8 mouse cellular contexts compared by ENCODE assay signal in genomic region chr11:87639206-87639605, GRCm38 (mm10). TPM values are rescaled to one million over a fixed set of nuclear protein-coding genes. Genes with fewer than 3 reads are reported as not detected.
DNase-seq lines count a peak whose midpoint lies in the region; ATAC-seq and TF ChIP-seq lines count a peak whose summit lies in the region.

No protein-coding gene starts in this region.

- no peak overlapping the region for H3K27ac ChIP-seq in ES-E14 (ENCODE audit: insufficient read depth, low read depth, low read length, poor library complexity, severe bottlenecking)
- H3K27ac ChIP-seq in brown adipose tissue, adult 24 weeks (replicated peaks; ENCODE audit: low read depth, low read length) = 0 out of 2 replicates have a peak overlapping the region, but pooled peaks have one; percentile 0
- H3K27ac ChIP-seq in heart, postnatal 0 days (ENCODE audit: low read depth) = peak overlapping the region; percentile 67
- peak overlapping the region; percentile 30; the same call in 1 of the 2 replicates for H3K27ac ChIP-seq in small intestine, adult 2 months (ENCODE audit: insufficient read depth, low read depth, low read length)

- no peaks in the 10 kb centered on the region for H3K27me3 ChIP-seq in erythroblast, embryonic 14.5 days (ENCODE audit: control insufficient read depth)
- no peaks in the 10 kb centered on the region for H3K27me3 ChIP-seq in heart, postnatal 0 days (ENCODE audit: control insufficient read depth, insufficient read depth, low read length)
- no peaks in the 10 kb centered on the region for H3K27me3 ChIP-seq in small intestine, adult 2 months (ENCODE audit: control insufficient read depth, insufficient read depth, low read length)

- 1% methylated on average over 29 of the region's 29 CpGs for WGBS in heart, postnatal 0 days
- WGBS in small intestine, adult 2 months = under 1% methylated on average over 29 of the region's 29 CpGs

- TF ChIP-seq EP300 in heart, postnatal 0 days (IDR thresholded peaks at IDR 0.05; ENCODE audit: low read depth) = no peak

- H3K4me2 ChIP-seq in heart, postnatal 0 days (ENCODE audit: low read depth, low read length) = peak overlapping the region; percentile 70

- TF ChIP-seq CTCF in heart, postnatal 0 days (IDR thresholded peaks at IDR 0.05; ENCODE audit: low read depth) = no peak
- no peak for TF ChIP-seq CTCF in small intestine, adult 2 months (IDR thresholded peaks at IDR 0.05; ENCODE audit: extremely low read depth, insufficient read length, insufficient replicate concordance, low read depth, low read length)

- peak; percentile 70; the same call in 1 of the 2 replicates for TF ChIP-seq POLR2A in small intestine, adult 2 months (IDR thresholded peaks at IDR 0.05; ENCODE audit: low read depth, low read length)

- no peaks in the 10 kb centered on the region for H3K4me1 ChIP-seq in ES-E14 (ENCODE audit: control insufficient read depth in 2 of 2, insufficient read depth in 2 of 2, low read length in 2 of 2, poor library complexity in 1 of 2)
- no peaks in the 10 kb centered on the region for H3K4me1 ChIP-seq in brown adipose tissue, adult 24 weeks (ENCODE audit: control insufficient read depth, insufficient read depth, insufficient read length, low read length)
- H3K4me1 ChIP-seq in erythroblast, embryonic 14.5 days (ENCODE audit: control insufficient read depth) = peaks cover 12% of the 10 kb centered on the region
- H3K4me1 ChIP-seq in heart, postnatal 0 days (ENCODE audit: control insufficient read depth, insufficient read depth) = peaks cover 3% of the 10 kb centered on the region; the same call in 1 of the 2 replicates
- H3K4me1 ChIP-seq in small intestine, adult 2 months (ENCODE audit: control insufficient read depth, insufficient read depth, insufficient read length, low read length) = peaks cover 2% of the 10 kb centered on the region; the same call in 1 of the 2 replicates

- peak overlapping the region; percentile 69 for H3K9ac ChIP-seq in ES-E14 (ENCODE audit: insufficient read depth, low read depth, low read length, poor library complexity, severe bottlenecking)
- H3K9ac ChIP-seq in heart, postnatal 0 days (replicated peaks; ENCODE audit: low read depth, low read length) = peak overlapping the region; percentile 72

- in situ Hi-C loops in ES-E14 (cut with MboI; ENCODE audit: low sequenced_read_pairs in 2 of 2, unreplicated experiment in 2 of 2) = no loop called here

- peak; percentile 47 for DNase-seq in ES-E14 (ENCODE audit: low read depth, low spot score)
- peak; percentile 58 for DNase-seq in heart, postnatal 0 days (ENCODE audit: low spot score)
- DNase-seq in kidney, postnatal 25 days = peak; percentile 75 to 88
- DNase-seq in layer of hippocampus, postnatal 36 days = no peak

- peak overlapping the region; percentile 47 to 54 for H3K4me3 ChIP-seq in ES-E14 (ENCODE audit: insufficient read depth in 1 of 2, low read depth in 1 of 2, low read length in 2 of 2, poor library complexity in 1 of 2, severe bottlenecking in 1 of 2)
- H3K4me3 ChIP-seq in brown adipose tissue, adult 24 weeks (ENCODE audit: insufficient read depth, low read depth, low read length) = peak overlapping the region; percentile 69
- peak overlapping the region; percentile 64 for H3K4me3 ChIP-seq in erythroblast, embryonic 14.5 days (replicated peaks)
- peak overlapping the region; percentile 49 for H3K4me3 ChIP-seq in heart, postnatal 0 days (ENCODE audit: low read depth, low read length)
- H3K4me3 ChIP-seq in small intestine, adult 2 months (ENCODE audit: low read depth, low read length) = peak overlapping the region; percentile 76

- H3K36me3 ChIP-seq in ES-E14 (ENCODE audit: control insufficient read depth, insufficient read depth, low read length, poor library complexity, severe bottlenecking) = no peaks in the 10 kb centered on the region
- H3K36me3 ChIP-seq in erythroblast, embryonic 14.5 days (ENCODE audit: control insufficient read depth) = no peaks in the 10 kb centered on the region
- no peaks in the 10 kb centered on the region for H3K36me3 ChIP-seq in heart, postnatal 0 days (replicated peaks; ENCODE audit: control insufficient read depth, insufficient read depth, low read length)
- H3K36me3 ChIP-seq in small intestine, adult 2 months (ENCODE audit: control insufficient read depth, insufficient read depth, low read length) = no peaks in the 10 kb centered on the region

- peak; percentile 97 for ATAC-seq in heart, postnatal 0 days (ENCODE audit: insufficient read depth, low read depth)
- peak; percentile 99 for ATAC-seq in megakaryocyte progenitor cell, adult 5-6 weeks (replicated peaks; ENCODE audit: poor library complexity)

- H3K9me3 ChIP-seq in ES-E14 (ENCODE audit: control insufficient read depth, insufficient read depth, low read depth, low read length) = no peaks in the 10 kb centered on the region
- H3K9me3 ChIP-seq in erythroblast, embryonic 14.5 days (ENCODE audit: control insufficient read depth, low read length) = no peaks in the 10 kb centered on the region
- no peaks in the 10 kb centered on the region for H3K9me3 ChIP-seq in heart, postnatal 0 days (replicated peaks; ENCODE audit: control insufficient read depth, low read length)

TF ChIP-seq in ES-E14, 5 proteins besides CTCF, POLR2A, EP300 and RAD21:
- TF ChIP-seq CHD2 (IDR thresholded peaks at IDR 0.05; ENCODE audit: low read depth, low read length) (peak; percentile 67; the same call in 1 of the 2 replicates), MAFK (IDR thresholded peaks at IDR 0.05; ENCODE audit: insufficient read depth, low read depth, low read length) (no peak)

RNA-seq across cellular contexts. Expression of gene Hsf5, which starts 22.2 kb away (rescaled TPM):
- total RNA-seq in ES-E14 (2012; rRNA removed) = 0.32 and 0.40 TPM in 2 replicates
- polyA plus RNA-seq in brown adipose tissue, adult 24 weeks (2012; ENCODE audit: insufficient read depth, insufficient read length, missing spikeins) = not detected in 2 replicates
- not detected in 2 replicates for polyA plus RNA-seq in erythroblast, embryonic 14.5 days (2012)
- not detected in 2 replicates for total RNA-seq in heart, postnatal 0 days (2014; rRNA removed; ENCODE audit: low replicate concordance)
- polyA plus RNA-seq in heart, postnatal 0 days (2015; fragmentation: Nextera tagmentation; extraction: Ambion mirVana) = 0.03 TPM in 1 of 2 replicates, not detected in the other
- not detected in 2 replicates for total RNA-seq in megakaryocyte progenitor cell, adult 5-6 weeks (2015)
- total RNA-seq in megakaryocyte progenitor cell, adult 5-6 weeks (2017) = not detected in 2 replicates
- polyA plus RNA-seq in small intestine, adult 2 months (2012; rRNA removed) = 0.13 and 0.34 TPM in 2 replicates
- under 1 TPM; 0.22 to 0.78 TPM for total RNA-seq in layer of hippocampus, postnatal 36 days (2021)

RNA-seq across cellular contexts. Expression of gene Rnf43, which starts 23.3 kb away (rescaled TPM):
- 1.1 and 1.2 TPM in 2 replicates for total RNA-seq in ES-E14 (2012; rRNA removed)
- polyA plus RNA-seq in brown adipose tissue, adult 24 weeks (2012; ENCODE audit: insufficient read depth, insufficient read length, missing spikeins) = not detected in 2 replicates
- polyA plus RNA-seq in erythroblast, embryonic 14.5 days (2012) = 0.08 and 0.64 TPM in 2 replicates
- total RNA-seq in heart, postnatal 0 days (2014; rRNA removed; ENCODE audit: low replicate concordance) = 0.19 and 0.73 TPM in 2 replicates
- polyA plus RNA-seq in heart, postnatal 0 days (2015; fragmentation: Nextera tagmentation; extraction: Ambion mirVana) = 0.25 and 0.48 TPM in 2 replicates
- 3.0 and 5.1 TPM in 2 replicates for total RNA-seq in megakaryocyte progenitor cell, adult 5-6 weeks (2015)
- 2.2 and 3.0 TPM in 2 replicates for total RNA-seq in megakaryocyte progenitor cell, adult 5-6 weeks (2017)
- 16.3 and 19.6 TPM in 2 replicates for polyA plus RNA-seq in small intestine, adult 2 months (2012; rRNA removed)
- 1 to 10 TPM; 2.0 to 2.6 TPM for total RNA-seq in layer of hippocampus, postnatal 36 days (2021)

RNA-seq across cellular contexts. Expression of gene Mtmr4, which starts 47.2 kb away (rescaled TPM):
- total RNA-seq in ES-E14 (2012; rRNA removed) = 26.2 and 27.7 TPM in 2 replicates
- 5.8 TPM in 2 replicates for polyA plus RNA-seq in brown adipose tissue, adult 24 weeks (2012; ENCODE audit: insufficient read depth, insufficient read length, missing spikeins)
- polyA plus RNA-seq in erythroblast, embryonic 14.5 days (2012) = 0.20 and 0.53 TPM in 2 replicates
- 12.4 and 17.3 TPM in 2 replicates for total RNA-seq in heart, postnatal 0 days (2014; rRNA removed; ENCODE audit: low replicate concordance)
- 6.0 and 7.0 TPM in 2 replicates for polyA plus RNA-seq in heart, postnatal 0 days (2015; fragmentation: Nextera tagmentation; extraction: Ambion mirVana)
- 14.4 and 15.7 TPM in 2 replicates for total RNA-seq in megakaryocyte progenitor cell, adult 5-6 weeks (2015)
- total RNA-seq in megakaryocyte progenitor cell, adult 5-6 weeks (2017) = 20.9 and 25.0 TPM in 2 replicates
- 28.3 and 60.0 TPM in 2 replicates for polyA plus RNA-seq in small intestine, adult 2 months (2012; rRNA removed)
- 100 to 1,000 TPM in 1 of 2 experiments, 10 to 100 TPM in 1; 91.8 to 109 TPM for total RNA-seq in layer of hippocampus, postnatal 36 days (2021)

Comparison
In these comparisons a context has a peak if more than half of its experiments do, and no peak if none do; other contexts are left out.
1. DNase-seq: peak in ES-E14 (single experiment), heart, postnatal 0 days (single experiment) and kidney, postnatal 25 days (2 of 2); none in layer of hippocampus, postnatal 36 days (0 of 2).
2. Peak in every context shown above with its lines, with median percentiles within 50 percentile points of each other: H3K4me3 ChIP-seq.